In genomic region chrX:13350461-13350860, GRCm38 (mm10) we compare ENCODE assay signal across 14 mouse cellular contexts.
DNase-seq lines count a peak whose midpoint lies in the region; ATAC-seq and TF ChIP-seq lines count a peak whose summit lies in the region.
"Had no signal": no experiment of that assay in that cellular context is flagged by ENCODE, and none has a peak within 500 bp of the region (broad histone marks: within the 10 kb centered on the region; RNA-seq: fewer than 3 reads in every experiment).

No protein-coding gene starts in this region.

- H3K27ac ChIP-seq in kidney, adult 2 months (ENCODE audit: insufficient read depth, low read depth, low read length) = no peak overlapping the region
- H3K27ac ChIP-seq in lung, postnatal 0 days (ENCODE audit: low read length) = no peak overlapping the region
- H3K27ac ChIP-seq: forebrain, embryonic 13.5 days; limb, embryonic 15.5 days; macrophage; midbrain, embryonic 13.5 days had no signal

- H3K36me3 ChIP-seq in kidney, adult 2 months (ENCODE audit: control insufficient read depth, insufficient read depth, low read length) = no peaks in the 10 kb centered on the region
- no peaks in the 10 kb centered on the region for H3K36me3 ChIP-seq in lung, postnatal 0 days (ENCODE audit: insufficient read depth, low read length)
- H3K36me3 ChIP-seq: limb, embryonic 15.5 days; midbrain, embryonic 13.5 days had no signal

- H3K9me3 ChIP-seq in lung, postnatal 0 days (ENCODE audit: low read length) = no peaks in the 10 kb centered on the region
- H3K9me3 ChIP-seq: forebrain, embryonic 13.5 days; limb, embryonic 15.5 days; midbrain, embryonic 13.5 days had no signal

- no peak for TF ChIP-seq POLR2A in kidney, adult 2 months (IDR thresholded peaks at IDR 0.05; ENCODE audit: low read depth, low read length)

- no peak overlapping the region for H3K4me2 ChIP-seq in lung, postnatal 0 days (replicated peaks; ENCODE audit: low read depth, low read length)
- H3K4me2 ChIP-seq: forebrain, embryonic 13.5 days; limb, embryonic 15.5 days; midbrain, embryonic 13.5 days had no signal

- no peak overlapping the region for H3K9ac ChIP-seq in lung, postnatal 0 days (replicated peaks; ENCODE audit: low read depth)
- H3K9ac ChIP-seq: forebrain, embryonic 13.5 days; limb, embryonic 15.5 days; midbrain, embryonic 13.5 days had no signal

- TF ChIP-seq EP300 in lung, postnatal 0 days (IDR thresholded peaks at IDR 0.05) = no peak

- ATAC-seq in lung, postnatal 0 days = no peak
- ATAC-seq: forebrain, embryonic 13.5 days; midbrain, embryonic 13.5 days; Patski had no signal

- no peaks in the 10 kb centered on the region for H3K4me1 ChIP-seq in kidney, adult 2 months (ENCODE audit: control insufficient read depth, insufficient read depth, low read length)
- H3K4me1 ChIP-seq in lung, postnatal 0 days (ENCODE audit: insufficient read depth, low read depth, low read length) = no peaks in the 10 kb centered on the region

- H3K4me3 ChIP-seq in kidney, adult 2 months (ENCODE audit: insufficient read depth, low read depth, low read length) = no peak overlapping the region
- H3K4me3 ChIP-seq in lung, postnatal 0 days (ENCODE audit: low read depth, low read length) = no peak overlapping the region
- H3K4me3 ChIP-seq: forebrain, embryonic 13.5 days; limb, embryonic 15.5 days; midbrain, embryonic 13.5 days had no signal

- TF ChIP-seq CTCF in kidney, adult 2 months (conservative IDR thresholded peaks at IDR 0.05; ENCODE audit: insufficient read depth, insufficient read length, low read depth, low read length) = no peak
- TF ChIP-seq CTCF in lung, postnatal 0 days (IDR thresholded peaks at IDR 0.05) = no peak

- DNase-seq in cerebellum, postnatal 14 days = peak; percentile 2 to 25
- no peak for DNase-seq in cerebellum, adult 11-12 months
- peak; percentile 37 for DNase-seq in kidney, adult 2 months
- DNase-seq in kidney, postnatal 10 days = no peak
- DNase-seq in adrenal gland, postnatal 25 days = peak; percentile 7
- peak; percentile 36 for DNase-seq in lung, postnatal 0 days (ENCODE audit: low spot score)
- no peak for DNase-seq in embryo, embryonic 9.5 days (ENCODE audit: extremely low spot score)
- no peak for DNase-seq in frontal cortex, postnatal 14 days (ENCODE audit: low spot score in 2 of 2)
- DNase-seq: cerebellum, adult 18-20 months had no signal

- H3K27me3 ChIP-seq in kidney, adult 2 months (replicated peaks; ENCODE audit: control insufficient read depth, insufficient read depth, low read length) = no peaks in the 10 kb centered on the region
- no peaks in the 10 kb centered on the region for H3K27me3 ChIP-seq in lung, postnatal 0 days (replicated peaks; ENCODE audit: insufficient read depth, low read length)

- WGBS in kidney, adult 2 months = 80% methylated on average over 3 of the region's 3 CpGs
- 52% methylated on average over 3 of the region's 3 CpGs for WGBS in lung, postnatal 0 days

Comparison
In these comparisons a context has a peak if more than half of its experiments do, and no peak if none do; other contexts are left out.
1. DNase-seq: peak in cerebellum, postnatal 14 days (2 of 2), kidney, adult 2 months (single experiment), adrenal gland, postnatal 25 days (single experiment) and lung, postnatal 0 days (single experiment); none in cerebellum, adult 11-12 months (single experiment), kidney, postnatal 10 days (single experiment), embryo, embryonic 9.5 days (single experiment) and frontal cortex, postnatal 14 days (0 of 2).